Mouse (Mus musculus): Measurements from ENCODE around the gene Tmem189. TPM values are rescaled to one million over a fixed set of nuclear protein-coding genes. Genes with fewer than 3 reads are reported as not detected.

Gene Tmem189
- total and polyA plus RNA-seq, 3 experiments, result 21.7 to 46.5 TPM; not detected in 1

- 0 out of 2 replicates have a peak, but pooled peaks have one; percentile 36 for TF ChIP-seq HCFC1 (IDR thresholded peaks at IDR 0.05; ENCODE audit: low read depth, low read length)
Measured at GRCm38 (mm10) chr2:167628872-167629271, 60.8 kb downstream of the Tmem189 start (continued).

GRCm38 (mm10) chr2:167627019-167627418 lies 62.6 kb downstream of the Tmem189 start:
- Histone ChIP-seq H3K36me3 (ENCODE audit: control insufficient read depth in 1 of 2, insufficient read depth in 2 of 2, low read length in 2 of 2) (peaks cover 10 to 33% of the 10 kb centered on the region in 2 experiments), H3K27ac (ENCODE audit: control insufficient read depth, low read depth, low read length) (peak overlapping the region; percentile 38), H3K9me3 (replicated peaks; ENCODE audit: insufficient read depth, low read length) (no peaks in the 10 kb centered on the region), H3K27me3 (ENCODE audit: control insufficient read depth in 1 of 2, insufficient read depth in 2 of 2, low read length in 2 of 2) (no peaks in the 10 kb centered on the region), H3K9ac (ENCODE audit: control insufficient read depth, low read depth, low read length, poor library complexity, severe bottlenecking) (no peak overlapping the region; the same call in 1 of the 2 replicates), H3K79me2 (ENCODE audit: control insufficient read depth, insufficient read depth, low read length, poor library complexity) (peaks cover 80% of the 10 kb centered on the region), H3K4me1 (ENCODE audit: control insufficient read depth in 1 of 2, insufficient read depth in 2 of 2, low read length in 2 of 2) (peaks cover 11 to 37% of the 10 kb centered on the region in 2 experiments), H3K4me3 (ENCODE audit: control insufficient read depth in 1 of 2, insufficient read depth in 1 of 2, low read depth in 2 of 2, low read length in 2 of 2) (no peak overlapping the region)
- peak; percentile 67 for DNase-seq (ENCODE audit: low read depth, low spot score)
- TF ChIP-seq SMC3 (IDR thresholded peaks at IDR 0.05; ENCODE audit: low read depth, low read length) (no peak), MAX (IDR thresholded peaks at IDR 0.05; ENCODE audit: low read length) (no peak), MAZ (IDR thresholded peaks at IDR 0.05; ENCODE audit: low read depth, low read length) (no peak), POLR2AphosphoS5 (IDR thresholded peaks at IDR 0.05; ENCODE audit: borderline replicate concordance, low read depth, low read length) (no peak), NRF1 (IDR thresholded peaks at IDR 0.05; ENCODE audit: insufficient read depth, low read depth, low read length, poor library complexity, severe bottlenecking) (no peak), CTCF (IDR thresholded peaks at IDR 0.05 in 2 of 3, conservative IDR thresholded peaks at IDR 0.05 in 1 of 3; ENCODE audit: control insufficient read depth in 1 of 3, insufficient read depth in 1 of 3, low read depth in 2 of 3, low read length in 3 of 3, poor library complexity in 1 of 3, severe bottlenecking in 1 of 3) (no peak), RAD21 (IDR thresholded peaks at IDR 0.05; ENCODE audit: low read depth, low read length) (no peak), CHD2 (IDR thresholded peaks at IDR 0.05; ENCODE audit: low read length) (no peak), POLR2AphosphoS2 (IDR thresholded peaks at IDR 0.05; ENCODE audit: low read length) (no peak), UBTF (IDR thresholded peaks at IDR 0.05; ENCODE audit: borderline replicate concordance, insufficient read depth, low read depth, low read length) (no peak), BHLHE40 (IDR thresholded peaks at IDR 0.05; ENCODE audit: borderline replicate concordance, low read depth, low read length) (no peak), MYB (IDR thresholded peaks at IDR 0.05; ENCODE audit: low read depth, low read length) (no peak), NELFE (IDR thresholded peaks at IDR 0.05; ENCODE audit: low read depth, low read length) (no peak), GABPA (IDR thresholded peaks at IDR 0.05; ENCODE audit: low read depth, low read length) (no peak), GATA1 (IDR thresholded peaks at IDR 0.05; ENCODE audit: low read depth, low read length) (no peak; the same call in 1 of the 2 replicates), ZC3H11A (IDR thresholded peaks at IDR 0.05; ENCODE audit: low read depth, low read length) (no peak), HCFC1 (IDR thresholded peaks at IDR 0.05; ENCODE audit: low read depth, low read length) (no peak), TBP (IDR thresholded peaks at IDR 0.05; ENCODE audit: low read depth, low read length) (no peak), TCF12 (IDR thresholded peaks at IDR 0.05; ENCODE audit: low read depth, low read length) (0 out of 2 replicates have a peak, but pooled peaks have one; percentile 27), EP300 (IDR thresholded peaks at IDR 0.05; ENCODE audit: low read depth in 1 of 2, low read length in 2 of 2) (peak in 1 of 2 experiments; percentile 57; a peak in 1 of 4 replicates), TAL1 (IDR thresholded peaks at IDR 0.05; ENCODE audit: low read length) (peak; percentile 79), CHD1 (IDR thresholded peaks at IDR 0.05; ENCODE audit: low read depth, low read length) (no peak), MEF2A (IDR thresholded peaks at IDR 0.05; ENCODE audit: extremely low read depth, insufficient replicate concordance, low read depth, low read length, poor library complexity, severe bottlenecking) (no peak), ETS1 (IDR thresholded peaks at IDR 0.05; ENCODE audit: low read depth, low read length) (peak; percentile 43; the same call in 1 of the 2 replicates)

Data from MEL (cell line).